Mouse (Mus musculus) bone marrow macrophage, adult 2 months (primary cell): ENCODE measurements around the gene Imp3.

Source experiments
- CTCF ChIP-seq: IDR thresholded peaks from 2 replicates; pipeline ENCODE4 v1.5.1; 2012; ENCODE audit warnings: low read depth, mild to moderate bottlenecking, low read length, moderate library complexity
- POLR2A ChIP-seq: IDR thresholded peaks from 2 replicates; pipeline ENCODE4 v1.6.1; 2012; ENCODE audit warnings: mild to moderate bottlenecking, low read depth, low read length, borderline replicate concordance

DNA sequence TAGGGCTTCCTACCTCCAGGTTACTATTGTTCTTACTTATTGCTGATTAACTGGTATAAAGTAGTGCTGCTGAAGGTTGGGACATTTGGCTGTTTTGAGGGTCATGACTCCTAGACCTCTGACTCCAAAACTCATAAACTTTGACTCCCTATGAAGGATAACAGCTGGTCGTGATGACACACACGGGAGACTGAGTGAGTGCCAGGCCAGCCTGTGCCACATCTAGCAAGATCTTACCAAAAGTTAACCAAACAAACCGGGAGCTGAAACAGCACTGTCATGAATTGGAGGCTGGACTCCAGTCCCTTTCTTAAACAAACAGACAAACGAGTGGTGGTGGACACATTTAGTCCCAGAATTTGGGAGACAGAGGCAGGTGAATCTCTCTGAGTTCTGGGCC is 7.8 kb upstream of the Imp3 start:
- no peak for TF ChIP-seq POLR2A
- no peak for TF ChIP-seq CTCF
